Mouse (Mus musculus) heart, postnatal 0 days (tissue): ENCODE measurements at regions not wholly inside any gene's neighbourhood (a gene's known extent, or its start where the extent isn't known, plus 50 kb on each side); places are given as distances from the start of the nearest gene placed in this dataset.

Experiments
- CTCF ChIP-seq: IDR thresholded peaks from 2 replicates; pipeline ENCODE4 v1.5.1; 2016; ENCODE audit warnings: antibody characterized with exemption, control low read depth, low read depth
- EP300 ChIP-seq: IDR thresholded peaks from 2 replicates; pipeline ENCODE4 v1.6.1; 2016; ENCODE audit warnings: antibody characterized with exemption, low read depth

- TF ChIP-seq CTCF (no peak), EP300 (no peak)
Measured at GRCm38 (mm10) chr9:95282996-95283395, 123.5 kb downstream of the Chst2 start.
